Mouse (Mus musculus): ENCODE results near the gene Trpv2. TPM values are rescaled to one million over a fixed set of nuclear protein-coding genes. Genes with fewer than 3 reads are reported as not detected.

Trpv2 gene
- polyA plus RNA-seq, 1 experiment from 2014 or later, result 11.6 TPM

DNA sequence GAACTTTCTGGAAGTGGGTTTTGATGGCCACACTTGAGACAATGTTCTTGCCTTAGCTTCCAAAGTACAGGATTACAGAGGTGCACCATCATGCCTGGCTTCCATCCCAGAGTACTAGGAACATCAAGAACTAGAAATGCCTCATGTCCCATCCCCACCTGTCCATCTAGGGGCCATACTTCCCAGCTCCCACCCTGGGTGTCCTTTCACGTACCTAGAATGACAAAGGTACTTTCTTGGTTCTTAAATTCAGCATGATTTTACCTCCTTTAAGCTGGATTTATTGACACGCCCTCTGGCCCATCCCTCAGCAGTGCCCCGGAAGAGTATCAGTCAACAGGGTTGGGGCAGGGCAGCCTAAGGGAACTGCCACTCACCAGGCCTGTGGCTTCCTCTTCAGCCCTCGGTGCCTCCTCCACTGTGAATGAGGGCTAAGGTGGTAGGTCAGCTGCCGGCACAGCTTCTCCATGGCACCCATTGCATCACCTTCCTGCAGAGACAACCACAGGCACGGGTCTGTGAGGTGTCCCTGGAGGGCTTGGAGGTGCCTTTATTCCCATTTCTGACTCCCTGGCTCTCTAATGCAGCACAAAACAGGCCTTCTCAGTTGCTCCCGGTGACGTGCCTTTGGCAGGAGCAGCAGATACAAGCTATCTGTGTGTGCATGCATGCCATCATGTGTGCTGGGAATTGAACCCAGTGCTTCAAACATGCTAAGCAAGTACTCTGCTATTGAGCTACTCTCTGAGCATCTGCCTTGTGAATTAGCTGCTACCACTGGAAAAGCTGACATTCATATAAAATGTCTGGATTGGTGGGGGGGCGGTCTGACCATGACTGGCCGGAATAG, 34.8 kb downstream of the Trpv2 start:
- Histone ChIP-seq H3K27me3 (replicated peaks; ENCODE audit: control insufficient read depth, insufficient read depth, low read length) (no peaks in the 10 kb centered on the region), H3K9ac (ENCODE audit: low read length) (no peak overlapping the region), H3K27ac (ENCODE audit: low read depth) (no peak overlapping the region), H3K4me3 (ENCODE audit: low read depth, low read length) (no peak overlapping the region), H3K36me3 (ENCODE audit: control insufficient read depth, insufficient read depth, low read length) (peaks cover 56% of the 10 kb centered on the region), H3K4me2 (ENCODE audit: low read length) (no peak overlapping the region), H3K9me3 (ENCODE audit: control insufficient read depth, low read length) (no peaks in the 10 kb centered on the region), H3K4me1 (replicated peaks; ENCODE audit: control insufficient read depth, insufficient read depth, low read length) (peaks cover 14% of the 10 kb centered on the region; the same call in 1 of the 2 replicates)
- WGBS, result 78% methylated on average over 10 of the region's 10 CpGs
- DNase-seq (ENCODE audit: low spot score) (no peak), ATAC-seq (replicated peaks; ENCODE audit: low FRiP score, low TSS enrichment, low read depth) (no peak)

GRCm38 (mm10) chr11:62610304-62610703, 36.0 kb downstream of the Trpv2 start:
- Histone ChIP-seq H3K4me3 (ENCODE audit: low read depth, low read length) (no peak overlapping the region), H3K4me2 (ENCODE audit: low read length) (no peak overlapping the region), H3K27me3 (replicated peaks; ENCODE audit: control insufficient read depth, insufficient read depth, low read length) (no peaks in the 10 kb centered on the region), H3K27ac (ENCODE audit: low read depth) (no peak overlapping the region), H3K9ac (ENCODE audit: low read length) (no peak overlapping the region), H3K9me3 (ENCODE audit: control insufficient read depth, low read length) (no peaks in the 10 kb centered on the region), H3K36me3 (ENCODE audit: control insufficient read depth, insufficient read depth, low read length) (peaks cover 44% of the 10 kb centered on the region), H3K4me1 (replicated peaks; ENCODE audit: control insufficient read depth, insufficient read depth, low read length) (peaks cover 15% of the 10 kb centered on the region)
- DNase-seq (ENCODE audit: low spot score), result no peak
- ATAC-seq (replicated peaks; ENCODE audit: low FRiP score, low TSS enrichment, low read depth), result no peak
- WGBS, result 85% methylated on average over 6 of the region's 6 CpGs

- WGBS, result 81% methylated on average over 10 of the region's 10 CpGs
- H3K36me3 ChIP-seq (ENCODE audit: control insufficient read depth, insufficient read depth, low read length), result peaks cover 27% of the 10 kb centered on the region
These were observed 38.3 kb downstream of the Trpv2 start for GRCm38 (mm10) chr11:62612604-62613003.

DNA sequence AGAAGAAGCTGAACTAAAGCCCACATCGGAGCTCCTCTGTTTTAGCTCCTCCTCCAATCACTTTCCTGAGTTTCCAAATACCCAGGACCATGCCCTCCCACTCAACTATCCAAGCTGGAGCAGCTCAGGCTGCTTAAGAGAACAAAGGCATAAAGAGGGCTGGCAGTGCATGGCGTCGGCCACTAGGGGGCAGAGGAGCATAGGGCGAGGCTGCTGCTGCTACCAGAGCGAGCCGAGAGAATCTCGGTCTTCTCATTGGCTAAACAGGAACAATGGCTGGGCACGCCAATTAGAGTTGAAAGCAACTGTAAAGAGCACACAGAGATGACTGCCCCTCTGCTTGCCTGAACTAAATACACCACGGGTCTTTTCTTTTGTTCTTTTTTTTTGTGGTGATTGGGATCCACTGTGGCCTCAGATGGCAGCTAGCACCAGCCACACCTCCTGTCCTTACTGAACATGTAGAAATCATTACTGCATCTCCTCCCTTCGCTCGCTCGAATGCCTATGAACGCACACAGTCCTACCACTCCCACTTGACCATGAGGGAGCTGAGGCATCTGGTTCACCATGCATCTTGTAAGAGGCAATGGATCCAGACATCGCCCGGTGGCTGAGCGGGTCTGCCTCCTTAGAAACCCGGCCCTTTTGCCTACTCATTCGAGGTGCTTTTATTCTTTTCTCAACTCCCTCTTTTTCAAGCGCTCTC, 39.5 kb downstream of the Trpv2 start:
- Histone ChIP-seq H3K4me3 (ENCODE audit: low read depth, low read length) (no peak overlapping the region), H3K9me3 (ENCODE audit: control insufficient read depth, low read length) (no peaks in the 10 kb centered on the region), H3K27ac (ENCODE audit: low read depth) (peak overlapping the region; percentile 52; the same call in 1 of the 2 replicates), H3K9ac (ENCODE audit: low read length) (peak overlapping the region; percentile 38), H3K4me1 (replicated peaks; ENCODE audit: control insufficient read depth, insufficient read depth, low read length) (peaks cover 10% of the 10 kb centered on the region), H3K4me2 (ENCODE audit: low read length) (peak overlapping the region; percentile 43), H3K36me3 (ENCODE audit: control insufficient read depth, insufficient read depth, low read length) (peaks cover 27% of the 10 kb centered on the region), H3K27me3 (replicated peaks; ENCODE audit: control insufficient read depth, insufficient read depth, low read length) (no peaks in the 10 kb centered on the region)
- ATAC-seq (replicated peaks; ENCODE audit: low FRiP score, low TSS enrichment, low read depth) (peak; percentile 90), DNase-seq (ENCODE audit: low spot score) (peak; percentile 96)
- 19% methylated on average over 19 of the region's 19 CpGs for WGBS

More at GRCm38 (mm10) chr11:62612604-62613003, 38.3 kb downstream of the Trpv2 start:
- DNase-seq (ENCODE audit: low spot score), result no peak
- Histone ChIP-seq H3K9me3 (ENCODE audit: control insufficient read depth, low read length) (no peaks in the 10 kb centered on the region), H3K4me3 (ENCODE audit: low read depth, low read length) (no peak overlapping the region), H3K4me1 (replicated peaks; ENCODE audit: control insufficient read depth, insufficient read depth, low read length) (peaks cover 10% of the 10 kb centered on the region), H3K9ac (ENCODE audit: low read length) (no peak overlapping the region), H3K4me2 (ENCODE audit: low read length) (no peak overlapping the region), H3K27ac (ENCODE audit: low read depth) (no peak overlapping the region), H3K27me3 (replicated peaks; ENCODE audit: control insufficient read depth, insufficient read depth, low read length) (no peaks in the 10 kb centered on the region)
- no peak for ATAC-seq (replicated peaks; ENCODE audit: low FRiP score, low TSS enrichment, low read depth)

DNA sequence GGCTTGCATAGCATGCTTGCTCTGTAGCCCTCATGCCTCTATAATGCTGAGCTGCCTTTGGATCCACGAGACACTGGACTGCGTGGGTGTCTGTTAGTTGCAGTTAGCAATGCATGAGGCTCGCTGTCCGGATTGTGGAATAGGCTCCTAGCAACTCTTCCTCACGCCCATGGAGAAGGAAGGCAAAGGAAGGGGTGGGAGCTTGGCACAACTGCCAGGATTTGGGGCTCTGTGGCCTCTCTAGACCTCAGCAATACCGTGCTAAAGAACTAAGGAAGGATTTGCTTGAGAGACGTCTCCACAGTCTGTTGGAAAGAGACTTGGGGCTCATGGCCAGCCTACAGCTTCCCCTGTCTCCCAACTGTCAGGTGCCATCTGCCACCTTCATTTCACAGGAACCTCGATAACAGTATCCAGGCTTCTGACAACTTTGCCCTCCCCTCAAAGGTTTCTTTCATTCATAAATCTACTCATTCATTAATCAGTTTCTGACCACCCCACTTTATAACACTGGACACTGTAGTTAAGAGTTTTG, 40.7 kb downstream of the Trpv2 start:
- H3K9me3 ChIP-seq (ENCODE audit: control insufficient read depth, low read length), result no peaks in the 10 kb centered on the region
- WGBS, result 85% methylated on average over 8 of the region's 8 CpGs
- no peaks in the 10 kb centered on the region for H3K27me3 ChIP-seq (replicated peaks; ENCODE audit: control insufficient read depth, insufficient read depth, low read length)
- H3K4me2 ChIP-seq (ENCODE audit: low read length), result no peak overlapping the region
- H3K9ac ChIP-seq (ENCODE audit: low read length), result no peak overlapping the region
- H3K27ac ChIP-seq (ENCODE audit: low read depth), result no peak overlapping the region
- ATAC-seq (replicated peaks; ENCODE audit: low FRiP score, low TSS enrichment, low read depth), result no peak
- no peak overlapping the region for H3K4me3 ChIP-seq (ENCODE audit: low read depth, low read length)
- H3K4me1 ChIP-seq (replicated peaks; ENCODE audit: control insufficient read depth, insufficient read depth, low read length), result peaks cover 10% of the 10 kb centered on the region
- no peak for DNase-seq (ENCODE audit: low spot score)
- peaks cover 29% of the 10 kb centered on the region for H3K36me3 ChIP-seq (ENCODE audit: control insufficient read depth, insufficient read depth, low read length)

GRCm38 (mm10) chr11:62615456-62615855, 41.2 kb downstream of the Trpv2 start:
- peaks cover 10% of the 10 kb centered on the region for H3K4me1 ChIP-seq (replicated peaks; ENCODE audit: control insufficient read depth, insufficient read depth, low read length)
- no peak overlapping the region for H3K4me2 ChIP-seq (ENCODE audit: low read length)
- no peak for DNase-seq (ENCODE audit: low spot score)
- H3K9me3 ChIP-seq (ENCODE audit: control insufficient read depth, low read length), result no peaks in the 10 kb centered on the region
- WGBS, result 87% methylated on average over 4 of the region's 4 CpGs
- H3K36me3 ChIP-seq (ENCODE audit: control insufficient read depth, insufficient read depth, low read length), result peaks cover 25% of the 10 kb centered on the region
- H3K27ac ChIP-seq (ENCODE audit: low read depth), result no peak overlapping the region
- H3K4me3 ChIP-seq (ENCODE audit: low read depth, low read length), result no peak overlapping the region
- ATAC-seq (replicated peaks; ENCODE audit: low FRiP score, low TSS enrichment, low read depth), result no peak
- H3K9ac ChIP-seq (ENCODE audit: low read length), result no peak overlapping the region
- no peaks in the 10 kb centered on the region for H3K27me3 ChIP-seq (replicated peaks; ENCODE audit: control insufficient read depth, insufficient read depth, low read length)

GRCm38 (mm10) chr11:62621079-62621478, 46.8 kb downstream of the Trpv2 start:
- WGBS, result 94% methylated on average over 8 of the region's 8 CpGs
- Histone ChIP-seq H3K9ac (ENCODE audit: low read length) (no peak overlapping the region), H3K27me3 (replicated peaks; ENCODE audit: control insufficient read depth, insufficient read depth, low read length) (no peaks in the 10 kb centered on the region), H3K4me3 (ENCODE audit: low read depth, low read length) (no peak overlapping the region), H3K36me3 (ENCODE audit: control insufficient read depth, insufficient read depth, low read length) (peaks cover 24% of the 10 kb centered on the region), H3K9me3 (ENCODE audit: control insufficient read depth, low read length) (no peaks in the 10 kb centered on the region), H3K4me1 (replicated peaks; ENCODE audit: control insufficient read depth, insufficient read depth, low read length) (peaks cover 16% of the 10 kb centered on the region), H3K4me2 (ENCODE audit: low read length) (no peak overlapping the region), H3K27ac (ENCODE audit: low read depth) (no peak overlapping the region)
- DNase-seq (ENCODE audit: low spot score) (no peak), ATAC-seq (replicated peaks; ENCODE audit: low FRiP score, low TSS enrichment, low read depth) (no peak)

- Histone ChIP-seq H3K4me1 (replicated peaks; ENCODE audit: control insufficient read depth, insufficient read depth, low read length) (peaks cover 16% of the 10 kb centered on the region), H3K4me3 (ENCODE audit: low read depth, low read length) (no peak overlapping the region), H3K9ac (ENCODE audit: low read length) (no peak overlapping the region), H3K4me2 (ENCODE audit: low read length) (no peak overlapping the region), H3K36me3 (ENCODE audit: control insufficient read depth, insufficient read depth, low read length) (peaks cover 24% of the 10 kb centered on the region), H3K9me3 (ENCODE audit: control insufficient read depth, low read length) (no peaks in the 10 kb centered on the region), H3K27me3 (replicated peaks; ENCODE audit: control insufficient read depth, insufficient read depth, low read length) (no peaks in the 10 kb centered on the region), H3K27ac (ENCODE audit: low read depth) (no peak overlapping the region)
- 86% methylated on average over 4 of the region's 4 CpGs for WGBS
- no peak for DNase-seq (ENCODE audit: low spot score)
- ATAC-seq (replicated peaks; ENCODE audit: low FRiP score, low TSS enrichment, low read depth), result no peak
These were observed 47.4 kb downstream of the Trpv2 start for GRCm38 (mm10) chr11:62621586-62622283.

Data from intestine, embryonic 14.5 days (tissue).